Mouse (Mus musculus): ENCODE measurements at regions not wholly inside any gene's neighbourhood (a gene's known extent, or its start where the extent isn't known, plus 50 kb on each side); places are given as distances from the start of the nearest gene placed in this dataset.

DNA sequence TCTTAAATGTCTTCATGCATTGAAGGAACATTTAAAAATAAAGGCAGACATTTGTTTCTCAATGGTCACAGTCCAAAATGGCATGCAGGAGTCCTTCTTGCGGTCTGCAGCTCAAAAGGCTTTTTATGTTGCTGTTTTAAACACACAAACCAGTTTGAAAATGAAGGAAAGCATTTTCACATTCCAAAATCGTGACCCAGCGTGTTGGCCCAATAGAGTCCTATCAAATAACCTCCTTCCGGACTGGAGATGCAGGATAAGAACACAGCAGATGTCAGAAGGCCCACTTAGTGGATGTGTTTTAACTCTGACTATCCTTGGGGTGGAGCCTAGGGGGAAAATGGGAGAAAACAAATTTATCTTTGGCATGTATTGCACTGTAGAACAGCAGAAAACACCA lies 263.4 kb upstream of the Pik3r1 start:
- TF ChIP-seq POLR2A (IDR thresholded peaks at IDR 0.05; ENCODE audit: extremely low read depth, insufficient read depth, low read length) (no peak), CTCF (IDR thresholded peaks at IDR 0.05; ENCODE audit: low read depth, low read length) (no peak)
- Histone ChIP-seq H3K27me3 (ENCODE audit: control insufficient read depth, insufficient read depth, low read length) (no peaks in the 10 kb centered on the region), H3K27ac (replicated peaks; ENCODE audit: insufficient read depth, low read depth, low read length) (no peak overlapping the region), H3K4me1 (ENCODE audit: control insufficient read depth, insufficient read depth, low read length) (no peaks in the 10 kb centered on the region), H3K36me3 (ENCODE audit: control insufficient read depth, insufficient read depth, low read length) (no peaks in the 10 kb centered on the region), H3K9ac (ENCODE audit: low read depth, low read length) (no peak overlapping the region), H3K4me3 (ENCODE audit: insufficient read depth, low read depth, low read length) (no peak overlapping the region), H3K79me2 (ENCODE audit: control insufficient read depth, insufficient read depth, low read length) (no peaks in the 10 kb centered on the region)
- WGBS, result 87% methylated on average over 4 of the region's 4 CpGs
- DNase-seq (ENCODE audit: extremely low read depth, low read depth, low spot score), result no peak

DNA sequence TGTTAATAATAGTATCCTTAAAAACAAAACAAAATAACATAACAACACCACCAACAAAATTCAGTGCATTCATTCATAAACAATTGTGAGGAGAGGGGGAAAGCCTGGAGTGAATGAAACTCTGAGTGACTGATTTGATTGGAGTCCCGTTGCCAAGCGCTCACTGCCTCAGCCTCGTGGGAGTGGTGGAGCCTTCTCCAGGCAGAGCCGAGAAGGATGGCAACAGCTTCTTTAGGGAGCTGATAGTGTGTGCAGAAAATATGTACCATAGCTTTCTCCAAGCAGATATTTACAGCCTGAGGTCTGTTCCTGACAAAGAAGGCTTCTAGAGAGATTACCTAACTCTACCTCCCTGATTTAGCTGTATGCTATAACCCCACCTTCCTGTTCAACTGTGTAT lies 266.5 kb upstream of the Pik3r1 start:
- WGBS, result 54% methylated on average over 4 of the region's 4 CpGs
- Histone ChIP-seq H3K27ac (replicated peaks; ENCODE audit: insufficient read depth, low read depth, low read length) (no peak overlapping the region), H3K27me3 (ENCODE audit: control insufficient read depth, insufficient read depth, low read length) (no peaks in the 10 kb centered on the region), H3K9ac (ENCODE audit: low read depth, low read length) (no peak overlapping the region), H3K36me3 (ENCODE audit: control insufficient read depth, insufficient read depth, low read length) (no peaks in the 10 kb centered on the region), H3K79me2 (ENCODE audit: control insufficient read depth, insufficient read depth, low read length) (no peaks in the 10 kb centered on the region), H3K4me3 (ENCODE audit: insufficient read depth, low read depth, low read length) (no peak overlapping the region), H3K4me1 (ENCODE audit: control insufficient read depth, insufficient read depth, low read length) (no peaks in the 10 kb centered on the region)
- DNase-seq (ENCODE audit: extremely low read depth, low read depth, low spot score), result no peak
- TF ChIP-seq POLR2A (IDR thresholded peaks at IDR 0.05; ENCODE audit: extremely low read depth, insufficient read depth, low read length) (no peak), CTCF (IDR thresholded peaks at IDR 0.05; ENCODE audit: low read depth, low read length) (no peak)

DNA sequence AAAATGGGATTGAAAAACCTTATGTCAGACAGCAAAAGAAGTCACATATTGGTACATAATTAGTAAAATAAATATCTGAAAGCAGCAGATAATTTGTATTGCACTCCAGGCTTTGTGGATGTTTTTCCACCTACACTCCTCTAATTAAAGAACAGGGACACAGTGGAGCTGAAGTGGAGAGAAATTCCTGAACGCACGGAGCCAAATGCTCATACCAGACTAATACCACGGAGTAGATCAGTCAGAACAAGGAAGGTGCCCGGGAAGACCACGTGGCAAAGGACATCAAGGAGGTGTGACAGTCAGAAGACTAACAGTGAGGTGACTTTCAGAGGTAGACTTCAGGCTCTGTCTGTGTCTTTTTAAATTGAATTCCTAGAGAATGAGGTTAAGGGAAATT lies 268.0 kb upstream of the Pik3r1 start:
- TF ChIP-seq CTCF (IDR thresholded peaks at IDR 0.05; ENCODE audit: low read depth, low read length) (no peak), POLR2A (IDR thresholded peaks at IDR 0.05; ENCODE audit: extremely low read depth, insufficient read depth, low read length) (no peak)
- H3K36me3 ChIP-seq (ENCODE audit: control insufficient read depth, insufficient read depth, low read length), result no peaks in the 10 kb centered on the region
- H3K4me1 ChIP-seq (ENCODE audit: control insufficient read depth, insufficient read depth, low read length), result no peaks in the 10 kb centered on the region
- no peak for DNase-seq (ENCODE audit: extremely low read depth, low read depth, low spot score)
- H3K27me3 ChIP-seq (ENCODE audit: control insufficient read depth, insufficient read depth, low read length), result no peaks in the 10 kb centered on the region
- 89% methylated on average over 5 of the region's 5 CpGs for WGBS
- H3K27ac ChIP-seq (replicated peaks; ENCODE audit: insufficient read depth, low read depth, low read length), result no peak overlapping the region
- no peak overlapping the region for H3K9ac ChIP-seq (ENCODE audit: low read depth, low read length)
- no peak overlapping the region for H3K4me3 ChIP-seq (ENCODE audit: insufficient read depth, low read depth, low read length)
- no peaks in the 10 kb centered on the region for H3K79me2 ChIP-seq (ENCODE audit: control insufficient read depth, insufficient read depth, low read length)

DNA sequence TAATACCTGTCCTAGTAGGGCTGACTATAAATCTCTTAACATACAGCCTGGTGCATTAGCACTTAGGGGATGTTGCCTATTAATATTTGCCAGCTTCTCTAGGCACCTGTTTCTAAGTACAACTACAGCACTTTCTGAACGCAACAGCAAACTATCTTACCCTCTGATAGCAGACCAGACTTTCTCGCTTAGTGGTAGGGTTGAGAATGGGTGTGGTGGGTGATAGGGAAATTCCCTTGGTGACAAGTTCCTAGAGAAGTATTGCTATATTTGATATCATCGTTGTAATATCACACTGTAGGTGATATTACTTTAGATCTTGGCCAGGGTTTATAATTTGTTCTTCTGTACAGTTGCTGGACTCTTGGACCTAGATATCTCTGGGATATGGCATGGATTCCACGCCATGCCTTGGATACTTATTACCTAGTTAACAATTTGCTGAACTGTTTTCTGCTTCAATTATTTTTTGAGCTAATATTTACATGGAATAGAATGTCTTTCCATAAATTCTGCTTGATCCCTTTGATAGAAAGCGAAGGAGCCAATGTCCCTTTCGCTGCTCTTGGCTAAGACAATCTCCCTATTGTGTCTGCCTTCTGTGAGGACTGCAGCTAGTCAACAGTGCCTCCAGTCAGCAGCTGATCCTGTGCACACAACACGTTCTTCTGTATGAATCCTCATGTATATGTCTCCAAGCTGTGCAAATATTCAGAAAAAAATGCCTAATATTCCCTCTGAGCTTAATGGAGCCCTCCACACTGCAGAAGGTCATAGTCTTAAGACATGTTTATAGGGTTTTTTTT lies 269.0 kb upstream of the Pik3r1 start:
- no peaks in the 10 kb centered on the region for H3K4me1 ChIP-seq (ENCODE audit: control insufficient read depth, insufficient read depth, low read length)

DNA sequence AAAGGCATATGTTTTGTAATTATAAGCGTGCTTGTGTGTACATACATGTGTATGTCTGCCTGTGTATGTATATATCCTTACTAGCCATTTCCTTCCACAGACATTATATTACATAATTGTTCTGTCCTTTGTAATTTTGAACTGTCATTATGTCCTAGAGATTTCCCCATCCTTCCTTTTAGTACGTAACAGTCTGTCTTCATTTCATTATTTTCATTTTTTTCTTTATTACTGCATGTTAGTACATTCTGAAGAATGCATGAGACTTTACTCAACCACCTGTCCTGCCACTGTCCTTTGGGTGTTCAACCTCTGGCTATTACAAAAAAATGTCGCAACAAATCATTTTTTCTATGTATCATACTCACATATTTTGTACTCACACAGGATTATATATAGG lies 292.2 kb upstream of the Pik3r1 start:
- WGBS, result 91% methylated on average over 3 of the region's 3 CpGs

More for the DNA sequence above, 269.0 kb upstream of the Pik3r1 start:
- no peak for TF ChIP-seq CTCF (IDR thresholded peaks at IDR 0.05; ENCODE audit: low read depth, low read length)
- no peak for TF ChIP-seq POLR2A (IDR thresholded peaks at IDR 0.05; ENCODE audit: extremely low read depth, insufficient read depth, low read length)
- DNase-seq (ENCODE audit: extremely low read depth, low read depth, low spot score), result no peak
- Histone ChIP-seq H3K79me2 (ENCODE audit: control insufficient read depth, insufficient read depth, low read length) (no peaks in the 10 kb centered on the region), H3K4me3 (ENCODE audit: insufficient read depth, low read depth, low read length) (no peak overlapping the region), H3K36me3 (ENCODE audit: control insufficient read depth, insufficient read depth, low read length) (no peaks in the 10 kb centered on the region), H3K27ac (replicated peaks; ENCODE audit: insufficient read depth, low read depth, low read length) (no peak overlapping the region), H3K9ac (ENCODE audit: low read depth, low read length) (no peak overlapping the region), H3K27me3 (ENCODE audit: control insufficient read depth, insufficient read depth, low read length) (no peaks in the 10 kb centered on the region)
- 86% methylated on average over 7 of the region's 7 CpGs for WGBS

DNA sequence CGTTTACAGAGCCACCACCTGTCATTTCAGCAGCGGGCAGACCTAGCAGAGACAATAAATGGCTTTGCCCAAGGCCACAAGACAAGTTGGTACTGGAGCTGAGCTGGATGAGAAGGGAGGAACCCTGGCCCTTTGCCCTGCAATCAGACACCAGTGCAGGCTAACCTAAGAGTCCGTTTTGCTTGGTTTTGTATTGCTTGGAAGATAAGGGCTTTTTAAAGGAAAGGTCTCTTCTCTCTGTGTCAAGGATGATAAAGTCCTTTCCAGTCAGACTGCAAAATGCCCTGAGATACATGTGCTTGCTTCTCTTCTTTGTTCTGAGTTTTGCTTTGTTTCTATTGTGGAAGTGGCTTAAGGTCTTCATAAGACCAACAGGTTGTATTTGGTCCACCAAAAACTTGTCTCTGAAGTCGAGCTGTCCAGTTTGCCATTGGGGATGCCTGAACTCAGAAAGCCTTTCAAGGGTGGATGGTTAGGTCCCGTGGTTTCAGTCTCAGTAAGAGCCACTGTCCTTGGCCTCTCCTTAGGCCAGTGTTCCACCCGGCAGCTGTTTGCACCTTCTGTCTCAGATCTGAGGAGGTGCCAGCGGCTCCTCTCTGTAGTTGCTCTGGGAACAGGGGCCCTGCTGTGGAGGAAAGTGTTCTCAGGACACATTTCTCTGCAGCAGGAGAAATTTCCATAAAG lies 296.7 kb upstream of the Pik3r1 start:
- H3K27ac ChIP-seq (replicated peaks; ENCODE audit: insufficient read depth, low read depth, low read length), result no peak overlapping the region
- TF ChIP-seq CTCF (IDR thresholded peaks at IDR 0.05; ENCODE audit: low read depth, low read length) (no peak), POLR2A (IDR thresholded peaks at IDR 0.05; ENCODE audit: extremely low read depth, insufficient read depth, low read length) (no peak)
- H3K27me3 ChIP-seq (ENCODE audit: control insufficient read depth, insufficient read depth, low read length), result no peaks in the 10 kb centered on the region
- H3K36me3 ChIP-seq (ENCODE audit: control insufficient read depth, insufficient read depth, low read length), result no peaks in the 10 kb centered on the region
- DNase-seq (ENCODE audit: extremely low read depth, low read depth, low spot score), result no peak
- no peak overlapping the region for H3K4me3 ChIP-seq (ENCODE audit: insufficient read depth, low read depth, low read length)
- WGBS, result 77% methylated on average over 7 of the region's 7 CpGs
- no peaks in the 10 kb centered on the region for H3K4me1 ChIP-seq (ENCODE audit: control insufficient read depth, insufficient read depth, low read length)
- H3K9ac ChIP-seq (ENCODE audit: low read depth, low read length), result no peak overlapping the region
- no peaks in the 10 kb centered on the region for H3K79me2 ChIP-seq (ENCODE audit: control insufficient read depth, insufficient read depth, low read length)

More for the DNA sequence above, 292.2 kb upstream of the Pik3r1 start:
- no peak overlapping the region for H3K27ac ChIP-seq (replicated peaks; ENCODE audit: insufficient read depth, low read depth, low read length)
- H3K4me1 ChIP-seq (ENCODE audit: control insufficient read depth, insufficient read depth, low read length), result no peaks in the 10 kb centered on the region
- TF ChIP-seq CTCF (IDR thresholded peaks at IDR 0.05; ENCODE audit: low read depth, low read length) (no peak), POLR2A (IDR thresholded peaks at IDR 0.05; ENCODE audit: extremely low read depth, insufficient read depth, low read length) (no peak)
- no peaks in the 10 kb centered on the region for H3K79me2 ChIP-seq (ENCODE audit: control insufficient read depth, insufficient read depth, low read length)
- no peak for DNase-seq (ENCODE audit: extremely low read depth, low read depth, low spot score)
- H3K36me3 ChIP-seq (ENCODE audit: control insufficient read depth, insufficient read depth, low read length), result no peaks in the 10 kb centered on the region
- no peak overlapping the region for H3K9ac ChIP-seq (ENCODE audit: low read depth, low read length)
- H3K27me3 ChIP-seq (ENCODE audit: control insufficient read depth, insufficient read depth, low read length), result no peaks in the 10 kb centered on the region
- no peak overlapping the region for H3K4me3 ChIP-seq (ENCODE audit: insufficient read depth, low read depth, low read length)

Measured in liver, adult 2 months (tissue).